In genomic region chr7:112856121-112856571, GRCm38 (mm10) we compare ENCODE assay signal across 9 mouse cellular contexts.
DNase-seq lines count a peak whose midpoint lies in the region; ATAC-seq and TF ChIP-seq lines count a peak whose summit lies in the region.
"Had no signal": no experiment of that assay in that cellular context is flagged by ENCODE, and none has a peak within 500 bp of the region (broad histone marks: within the 10 kb centered on the region; RNA-seq: fewer than 3 reads in every experiment).

No protein-coding gene starts in this region.

- 0 out of 2 replicates have a peak, but pooled peaks have one; percentile 57 for ATAC-seq in midbrain, embryonic 15.5 days (replicated peaks)
- no peak for ATAC-seq in midbrain, embryonic 11.5 days (ENCODE audit: low FRiP score)
- 0 out of 2 replicates have a peak, but pooled peaks have one; percentile 27 for ATAC-seq in heart, postnatal 0 days (ENCODE audit: insufficient read depth, low read depth)

- no peak overlapping the region for H3K4me2 ChIP-seq in midbrain, embryonic 15.5 days
- no peak overlapping the region for H3K4me2 ChIP-seq in midbrain, embryonic 11.5 days
- H3K4me2 ChIP-seq in heart, postnatal 0 days (ENCODE audit: low read depth, low read length) = no peak overlapping the region

- H3K9me3 ChIP-seq in midbrain, embryonic 15.5 days = no peaks in the 10 kb centered on the region
- no peaks in the 10 kb centered on the region for H3K9me3 ChIP-seq in midbrain, embryonic 11.5 days (ENCODE audit: control insufficient read depth, low read length)
- H3K9me3 ChIP-seq in heart, postnatal 0 days (replicated peaks; ENCODE audit: control insufficient read depth, low read length) = no peaks in the 10 kb centered on the region

- peaks cover 46% of the 10 kb centered on the region for H3K4me1 ChIP-seq in midbrain, embryonic 15.5 days
- H3K4me1 ChIP-seq in midbrain, embryonic 11.5 days (ENCODE audit: control insufficient read depth, insufficient read depth, low read length) = peaks cover 30% of the 10 kb centered on the region
- peaks cover 28% of the 10 kb centered on the region; the same call in 1 of the 2 replicates for H3K4me1 ChIP-seq in heart, postnatal 0 days (ENCODE audit: control insufficient read depth, insufficient read depth)

- no peak overlapping the region for H3K9ac ChIP-seq in midbrain, embryonic 15.5 days
- H3K9ac ChIP-seq in midbrain, embryonic 11.5 days (ENCODE audit: low read length) = no peak overlapping the region
- no peak overlapping the region for H3K9ac ChIP-seq in heart, postnatal 0 days (replicated peaks; ENCODE audit: low read depth, low read length)

- no peak for TF ChIP-seq EP300 in heart, postnatal 0 days (IDR thresholded peaks at IDR 0.05; ENCODE audit: low read depth)

- TF ChIP-seq CTCF in heart, postnatal 0 days (IDR thresholded peaks at IDR 0.05; ENCODE audit: low read depth) = no peak

- H3K27ac ChIP-seq in midbrain, embryonic 15.5 days = 0 out of 2 replicates have a peak overlapping the region, but pooled peaks have one; percentile 11
- H3K27ac ChIP-seq in midbrain, embryonic 11.5 days (ENCODE audit: low read depth, low read length) = no peak overlapping the region
- no peak overlapping the region for H3K27ac ChIP-seq in heart, postnatal 0 days (ENCODE audit: low read depth)
- H3K27ac ChIP-seq: left cerebral cortex, adult 2 months had no signal

- no peak overlapping the region for H3K4me3 ChIP-seq in midbrain, embryonic 15.5 days
- H3K4me3 ChIP-seq in midbrain, embryonic 11.5 days (ENCODE audit: low read depth, low read length) = no peak overlapping the region
- no peak overlapping the region for H3K4me3 ChIP-seq in heart, postnatal 0 days (ENCODE audit: low read depth, low read length)
- H3K4me3 ChIP-seq: left cerebral cortex, adult 2 months had no signal

- WGBS in midbrain, embryonic 15.5 days = 30% methylated on average over 7 of the region's 7 CpGs
- 20% methylated on average over 7 of the region's 7 CpGs for WGBS in midbrain, embryonic 11.5 days
- WGBS in heart, postnatal 0 days = 30% methylated on average over 7 of the region's 7 CpGs

- H3K27me3 ChIP-seq in midbrain, embryonic 15.5 days (replicated peaks) = no peaks in the 10 kb centered on the region
- H3K27me3 ChIP-seq in midbrain, embryonic 11.5 days (ENCODE audit: control insufficient read depth, insufficient read depth, low read length) = no peaks in the 10 kb centered on the region
- H3K27me3 ChIP-seq in heart, postnatal 0 days (ENCODE audit: control insufficient read depth, insufficient read depth, low read length) = no peaks in the 10 kb centered on the region

- H3K36me3 ChIP-seq in midbrain, embryonic 15.5 days (replicated peaks) = no peaks in the 10 kb centered on the region
- H3K36me3 ChIP-seq in midbrain, embryonic 11.5 days (ENCODE audit: control insufficient read depth, insufficient read depth, low read length) = no peaks in the 10 kb centered on the region
- H3K36me3 ChIP-seq in heart, postnatal 0 days (replicated peaks; ENCODE audit: control insufficient read depth, insufficient read depth, low read length) = peaks cover 11% of the 10 kb centered on the region

- peak; percentile 35 to 68 for DNase-seq in adrenal gland, adult (ENCODE audit: inconsistent age in 2 of 2, low spot score in 1 of 2)
- DNase-seq in adrenal gland, adult 18-20 months (ENCODE audit: low spot score in 2 of 2) = no peak
- no peak for DNase-seq in midbrain, embryonic 11.5 days (ENCODE audit: low spot score, missing footprints)
- DNase-seq in heart, postnatal 0 days (ENCODE audit: low spot score) = no peak
- DNase-seq in right cerebral cortex, postnatal 14 days = peak; percentile 30
- DNase-seq in embryo, embryonic 11 days = no peak
- no peak for DNase-seq in thymus, postnatal 36 days

Comparison
In these comparisons a context has a peak if more than half of its experiments do, and no peak if none do; other contexts are left out.
1. DNase-seq: peak in adrenal gland, adult (2 of 2) and right cerebral cortex, postnatal 14 days (single experiment); none in adrenal gland, adult 18-20 months (0 of 2), midbrain, embryonic 11.5 days (single experiment), heart, postnatal 0 days (single experiment), embryo, embryonic 11 days (single experiment) and thymus, postnatal 36 days (0 of 2).